Mouse (Mus musculus) stomach, embryonic 15.5 days (tissue): ENCODE measurements around the gene Speer4c. TPM values are rescaled to one million over a fixed set of nuclear protein-coding genes. Genes with fewer than 3 reads are reported as not detected.
"Not testable (repeated sequence)": the region's sequence is repeated elsewhere in the genome, so short reads cannot be mapped to it uniquely, and the experiment has no call there.

Experiments used
- ATAC-seq: fragments of 200-750 bp; cut with Nextera tagmentation; 2 replicates; pipeline ENCODE4 v1.8.0; 2017; ENCODE audit warnings: low read depth, moderate number of reproducible peaks, moderate TSS enrichment; ENCODE audit not compliant: insufficient read depth, low FRiP score
- H3K27ac ChIP-seq: fragments of 300-500 bp; sonication (generic); 2 replicates; pipeline ENCODE4 v1.5.1; 2015; ENCODE audit warnings: mild to moderate bottlenecking, inconsistent platforms
- H3K27me3 ChIP-seq: fragments of 300-500 bp; sonication (generic); replicated peaks from 2 replicates; pipeline ENCODE4 v1.6.1; 2015; ENCODE audit warnings: inconsistent platforms
- H3K36me3 ChIP-seq: fragments of 300-500 bp; sonication (generic); 2 replicates; pipeline ENCODE4 v1.6.1; 2015; ENCODE audit warnings: inconsistent platforms
- H3K4me1 ChIP-seq: fragments of 300-500 bp; sonication (generic); 2 replicates; pipeline ENCODE4 v1.6.1; 2015; ENCODE audit warnings: inconsistent platforms
- H3K4me2 ChIP-seq: fragments of 300-500 bp; sonication (generic); 2 replicates; pipeline ENCODE4 v1.6.1; 2015; ENCODE audit warnings: mild to moderate bottlenecking, inconsistent platforms
- H3K4me3 ChIP-seq: fragments of 300-500 bp; sonication (generic); replicated peaks from 2 replicates; pipeline ENCODE4 v1.5.1; 2015; ENCODE audit warnings: inconsistent platforms
- H3K9ac ChIP-seq: fragments of 300-500 bp; sonication (generic); 2 replicates; pipeline ENCODE4 v1.6.1; 2015; ENCODE audit warnings: inconsistent platforms
- H3K9me3 ChIP-seq: fragments of 300-500 bp; sonication (generic); 2 replicates; pipeline ENCODE4 v1.6.1; 2016; ENCODE audit warnings: inconsistent platforms
- WGBS: fragments of 180-500 bp; shearing (Covaris S2); methylation state at CpG from one replicate; pipeline ENCODE4 v1.1.7; 2015; 5-methylcytosine and 5-hydroxymethylcytosine counted together
- polyA plus RNA-seq: library from polyadenylated mRNA; unstranded; fragments of >200 nt; fragmentation: Nextera tagmentation; extraction: Ambion mirVana; gene quantifications from 2 replicates; pipeline ENCODE4 v1.2.1, GENCODE M21; 2015

The Speer4c gene
- polyA plus RNA-seq, 1 experiment from 2014 or later, result not detected

DNA sequence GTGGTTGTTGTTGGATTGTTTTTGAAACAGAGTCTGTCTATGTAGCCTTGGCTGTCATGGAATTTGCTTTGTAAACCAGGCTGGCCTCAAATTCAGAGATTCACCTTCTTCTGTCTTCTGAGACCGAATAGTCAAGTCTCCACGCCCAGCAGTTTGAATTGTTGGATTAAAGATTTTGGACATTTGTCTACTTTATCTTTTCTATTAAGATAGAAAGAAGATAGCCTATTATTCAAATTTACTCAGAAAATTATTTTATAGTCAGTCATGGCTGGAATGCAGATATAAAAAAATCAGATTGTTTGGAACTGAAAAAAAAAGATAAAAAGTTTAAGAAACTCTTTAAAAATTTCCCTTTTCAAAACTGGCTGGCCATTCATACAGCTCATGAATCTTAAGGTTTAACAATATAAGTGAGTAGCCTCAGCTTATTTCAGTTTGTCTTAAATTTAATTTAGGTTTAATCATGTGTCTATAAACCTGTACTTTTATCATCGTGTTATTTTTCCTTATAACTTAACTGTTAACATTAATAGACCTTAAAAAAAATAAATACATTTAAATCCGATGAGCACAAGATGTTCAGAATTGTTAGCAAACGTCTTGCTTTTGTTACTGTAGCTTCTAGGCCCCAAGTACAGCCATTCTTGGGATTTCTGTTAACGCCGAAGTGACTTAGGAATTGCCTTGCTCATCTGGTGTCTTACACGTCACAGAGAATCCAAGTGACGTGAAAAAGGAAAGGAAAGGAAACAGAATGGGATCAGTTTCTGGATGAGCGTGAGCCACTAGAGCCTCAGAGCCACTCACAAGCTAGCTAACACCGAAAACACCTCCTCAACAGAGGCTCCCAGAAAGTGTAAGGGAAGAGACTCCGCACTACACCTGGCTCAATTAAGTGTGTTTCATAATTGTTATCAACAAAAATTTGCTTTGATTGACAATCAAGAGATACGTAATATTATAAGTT, 33.8 kb downstream of the Speer4c start:
- H3K4me3 ChIP-seq, H3K4me2 ChIP-seq, H3K27ac ChIP-seq, H3K4me1 ChIP-seq, H3K27me3 ChIP-seq, H3K36me3 ChIP-seq, H3K9ac ChIP-seq, H3K9me3 ChIP-seq: not testable (repeated sequence)
- WGBS, result 67% methylated on average over 13 of the region's 13 CpGs
- ATAC-seq, result peak; percentile 65

- H3K4me3 ChIP-seq, H3K4me1 ChIP-seq, H3K9me3 ChIP-seq, H3K27me3 ChIP-seq, ATAC-seq, H3K9ac ChIP-seq, H3K4me2 ChIP-seq, H3K36me3 ChIP-seq, H3K27ac ChIP-seq: not testable (repeated sequence)
- WGBS, result 62% methylated on average over 2 of the region's 2 CpGs
Observed at GRCm38 (mm10) chr5:15678907-15679306, 35.2 kb downstream of the Speer4c start.

DNA sequence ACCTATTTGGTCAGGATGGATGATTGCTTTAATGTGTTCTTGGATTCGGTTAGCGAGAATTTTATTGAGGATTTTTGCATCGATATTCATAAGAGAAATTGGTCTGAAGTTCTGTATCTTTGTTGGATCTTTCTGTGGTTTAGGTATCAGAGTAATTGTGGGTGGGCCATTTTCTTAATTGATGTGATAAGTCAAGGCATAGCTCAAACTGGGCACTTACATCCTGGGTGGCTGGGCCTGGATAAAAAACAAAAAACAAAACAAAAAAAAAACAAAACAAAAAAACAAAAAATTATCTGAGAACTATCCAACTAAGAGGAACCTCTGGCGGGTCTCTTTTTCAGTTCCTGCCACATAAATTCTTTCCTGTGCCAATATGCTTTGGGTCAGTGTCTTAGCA, 36.3 kb downstream of the Speer4c start:
- 81% methylated on average over 4 of the region's 4 CpGs for WGBS
- not testable (repeated sequence) for H3K27me3 ChIP-seq, H3K9ac ChIP-seq, H3K4me1 ChIP-seq, H3K27ac ChIP-seq, H3K4me2 ChIP-seq, H3K9me3 ChIP-seq, H3K4me3 ChIP-seq, H3K36me3 ChIP-seq
- ATAC-seq, result peak; percentile 75; the same call in 1 of the 2 replicates

DNA sequence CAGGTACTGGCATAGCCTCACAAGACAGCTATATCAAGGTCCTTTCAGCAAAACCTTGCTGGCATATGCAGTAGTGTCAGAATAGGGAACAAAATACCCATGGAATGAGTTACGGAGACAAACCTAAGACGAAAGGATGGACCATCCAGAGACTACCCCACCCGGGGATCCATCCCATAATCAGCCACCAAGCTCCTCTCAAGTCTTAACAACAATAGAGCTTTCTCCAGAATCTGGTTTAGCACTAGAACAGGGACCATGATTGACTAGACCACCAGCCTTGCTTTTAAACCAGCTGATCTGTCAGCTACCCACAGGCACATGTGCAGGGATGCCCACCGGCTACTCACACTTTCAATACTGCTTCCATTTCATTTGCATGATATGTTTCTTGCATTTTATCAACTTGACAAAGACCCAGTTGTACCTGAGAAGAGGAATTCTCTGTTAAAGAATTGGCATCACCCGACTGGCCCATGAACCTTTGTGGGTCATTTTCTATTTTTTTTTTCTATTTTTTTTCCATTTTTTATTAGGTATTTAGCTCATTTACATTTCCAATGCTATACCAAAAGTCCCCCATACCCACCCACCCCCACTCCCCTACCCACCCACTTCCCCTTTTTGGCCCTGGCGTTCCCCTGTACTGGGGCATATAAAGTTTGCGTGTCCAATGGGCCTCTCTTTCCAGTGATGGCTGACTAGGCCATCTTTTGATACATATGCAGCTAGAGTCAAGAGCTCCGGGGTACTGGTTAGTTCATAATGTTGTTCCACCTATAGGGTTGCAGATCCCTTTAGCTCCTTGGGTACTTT, 39.4 kb downstream of the Speer4c start:
- H3K9ac ChIP-seq, H3K4me1 ChIP-seq, H3K4me2 ChIP-seq, H3K9me3 ChIP-seq, H3K27me3 ChIP-seq, H3K27ac ChIP-seq, H3K4me3 ChIP-seq, H3K36me3 ChIP-seq: not testable (repeated sequence)
- ATAC-seq, result peak; percentile 60; the same call in 1 of the 2 replicates
- 90% methylated on average over 5 of the region's 8 CpGs for WGBS

DNA sequence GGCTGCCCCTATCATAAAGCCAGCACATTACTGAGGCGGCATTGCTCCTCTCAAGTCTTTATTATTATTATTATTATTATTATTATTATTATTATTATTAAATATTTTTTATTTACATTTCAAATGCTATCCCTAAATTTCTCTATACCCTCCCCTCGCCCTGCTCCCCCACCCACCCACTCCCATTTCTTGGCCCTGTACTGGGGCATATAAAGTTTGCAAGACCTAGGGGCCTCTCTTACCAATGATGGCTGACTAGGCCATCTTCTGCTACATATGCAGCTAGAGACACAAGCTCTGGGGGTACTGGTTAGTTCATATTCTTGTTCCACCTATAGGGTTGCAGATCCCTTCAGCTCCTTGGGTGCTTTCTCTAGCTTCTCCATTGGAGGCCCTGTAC, 40.1 kb downstream of the Speer4c start:
- not testable (repeated sequence) for H3K4me3 ChIP-seq, H3K27ac ChIP-seq, H3K4me2 ChIP-seq, H3K9ac ChIP-seq, H3K9me3 ChIP-seq, ATAC-seq, H3K27me3 ChIP-seq, H3K4me1 ChIP-seq, H3K36me3 ChIP-seq
- 76% methylated on average over 2 of the region's 2 CpGs for WGBS

GRCm38 (mm10) chr5:15670789-15671188, 43.3 kb downstream of the Speer4c start:
- H3K36me3 ChIP-seq, H3K9me3 ChIP-seq, H3K4me2 ChIP-seq, H3K27ac ChIP-seq, H3K27me3 ChIP-seq, H3K4me1 ChIP-seq, H3K9ac ChIP-seq, H3K4me3 ChIP-seq: not testable (repeated sequence)
- WGBS, result 81% methylated on average over 9 of the region's 18 CpGs
- peak; percentile 47; the same call in 1 of the 2 replicates for ATAC-seq

DNA sequence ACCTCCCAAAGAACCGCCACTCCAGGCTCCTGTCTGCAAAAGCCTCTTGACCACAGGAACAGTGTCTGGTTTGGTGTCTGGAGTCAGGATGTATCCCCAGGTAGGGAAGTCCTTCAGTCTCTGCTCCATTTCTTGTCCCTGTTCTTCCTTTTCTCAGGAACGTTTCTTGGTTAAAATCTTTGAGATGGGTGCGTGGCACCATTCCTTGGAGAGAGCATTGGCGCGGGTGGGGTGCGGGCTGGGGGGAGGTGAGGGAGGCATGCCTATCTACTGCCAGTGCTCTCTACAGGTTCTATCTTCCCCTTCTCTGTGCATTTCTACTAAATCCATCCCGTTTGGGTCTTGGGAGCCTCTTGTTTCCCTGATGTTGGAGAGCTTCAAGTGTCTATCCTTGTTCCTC, 50.2 kb downstream of the Speer4c start:
- H3K4me1 ChIP-seq, H3K4me2 ChIP-seq, H3K9me3 ChIP-seq, ATAC-seq, H3K9ac ChIP-seq, H3K27ac ChIP-seq, H3K4me3 ChIP-seq, H3K27me3 ChIP-seq, H3K36me3 ChIP-seq: not testable (repeated sequence)
- 76% methylated on average over 7 of the region's 7 CpGs for WGBS

Other genes with a start within 250 kb of the Speer4c start
- gene Gm21149, start 237.7 kb downstream of the Speer4c start, polyA plus RNA-seq, result not detected in 2 replicates
- not detected in 2 replicates for gene Gm21190, start 185.0 kb downstream of the Speer4c start, polyA plus RNA-seq
- gene Gm21083, start 136.9 kb downstream of the Speer4c start, polyA plus RNA-seq, result not detected in 2 replicates
- gene Speer4d, start 95.2 kb downstream of the Speer4c start, polyA plus RNA-seq, result not detected in 2 replicates
- not detected in 2 replicates for gene 4930572O03Rik, start 57.2 kb downstream of the Speer4c start, polyA plus RNA-seq
- gene Cacna2d1, start 220.4 kb upstream of the Speer4c start, polyA plus RNA-seq, result 15.2 and 16.4 TPM in 2 replicates